Mouse (Mus musculus) lung, postnatal 0 days (tissue): ENCODE results near the gene Fam219b. TPM values are rescaled to one million over a fixed set of nuclear protein-coding genes. Genes with fewer than 3 reads are reported as not detected.

Experiments
- ATAC-seq: fragments of 200-750 bp; cut with Nextera tagmentation; 2 replicates; pipeline ENCODE4 v1.8.0; 2017; ENCODE audit warnings: moderate library complexity
- DNase-seq: peaks from one replicate; pipeline ENCODE4 v3.0.0-alpha.2; 2016; ENCODE audit warnings: low spot score
- H3K27ac ChIP-seq: fragments of 300-500 bp; sonication (generic); 2 replicates; pipeline ENCODE4 v1.5.1; 2014; ENCODE audit warnings: antibody characterized with exemption, mild to moderate bottlenecking, low read length, mixed read lengths
- H3K27me3 ChIP-seq: fragments of 300-500 bp; sonication (generic); replicated peaks from 2 replicates; pipeline ENCODE4 v1.6.1; 2014; ENCODE audit warnings: low read length, mixed read lengths; ENCODE audit not compliant: insufficient read depth
- H3K36me3 ChIP-seq: fragments of 300-500 bp; sonication (generic); 2 replicates; pipeline ENCODE4 v1.6.1; 2014; ENCODE audit warnings: low read length, mixed read lengths; ENCODE audit not compliant: insufficient read depth
- H3K4me1 ChIP-seq: fragments of 300-500 bp; sonication (generic); 2 replicates; pipeline ENCODE4 v1.6.1; 2014; ENCODE audit warnings: antibody characterized with exemption, low read depth, low read length, mixed read lengths; ENCODE audit not compliant: insufficient read depth
- H3K4me2 ChIP-seq: fragments of 300-500 bp; sonication (generic); replicated peaks from 2 replicates; pipeline ENCODE4 v1.6.1; 2014; ENCODE audit warnings: low read depth, mild to moderate bottlenecking, low read length, moderate library complexity, mixed read lengths
- H3K4me3 ChIP-seq: fragments of 300-500 bp; sonication (generic); 2 replicates; pipeline ENCODE4 v1.5.1; 2014; ENCODE audit warnings: low read depth, low read length
- H3K9ac ChIP-seq: fragments of 300-500 bp; sonication (generic); replicated peaks from 2 replicates; pipeline ENCODE4 v1.6.1; 2014; ENCODE audit warnings: low read depth, mild to moderate bottlenecking
- H3K9me3 ChIP-seq: fragments of 300-500 bp; sonication (generic); 2 replicates; pipeline ENCODE4 v1.6.1; 2016; ENCODE audit warnings: low read length, mixed read lengths
- CTCF ChIP-seq: IDR thresholded peaks from 2 replicates; pipeline ENCODE4 v1.5.1; 2016; ENCODE audit warnings: antibody characterized with exemption, mild to moderate bottlenecking
- EP300 ChIP-seq: IDR thresholded peaks from 2 replicates; pipeline ENCODE4 v1.6.1; 2016; ENCODE audit warnings: antibody characterized with exemption, mild to moderate bottlenecking, control low read depth
- WGBS: fragments of 180-500 bp; shearing (Covaris S2); extraction: QIAGEN DNeasy Blood & Tissue Kit; methylation state at CpG from one replicate; pipeline ENCODE4 v1.1.7; 2014; 5-methylcytosine and 5-hydroxymethylcytosine counted together
- polyA plus RNA-seq: library from polyadenylated mRNA; unstranded; fragments of >200 nt; fragmentation: Nextera tagmentation; extraction: Ambion mirVana; gene quantifications from 2 replicates; pipeline ENCODE4 v1.2.1, GENCODE M21; 2015

Fam219b gene
- polyA plus RNA-seq, 1 experiment from 2014 or later, result 13.5 TPM

DNA sequence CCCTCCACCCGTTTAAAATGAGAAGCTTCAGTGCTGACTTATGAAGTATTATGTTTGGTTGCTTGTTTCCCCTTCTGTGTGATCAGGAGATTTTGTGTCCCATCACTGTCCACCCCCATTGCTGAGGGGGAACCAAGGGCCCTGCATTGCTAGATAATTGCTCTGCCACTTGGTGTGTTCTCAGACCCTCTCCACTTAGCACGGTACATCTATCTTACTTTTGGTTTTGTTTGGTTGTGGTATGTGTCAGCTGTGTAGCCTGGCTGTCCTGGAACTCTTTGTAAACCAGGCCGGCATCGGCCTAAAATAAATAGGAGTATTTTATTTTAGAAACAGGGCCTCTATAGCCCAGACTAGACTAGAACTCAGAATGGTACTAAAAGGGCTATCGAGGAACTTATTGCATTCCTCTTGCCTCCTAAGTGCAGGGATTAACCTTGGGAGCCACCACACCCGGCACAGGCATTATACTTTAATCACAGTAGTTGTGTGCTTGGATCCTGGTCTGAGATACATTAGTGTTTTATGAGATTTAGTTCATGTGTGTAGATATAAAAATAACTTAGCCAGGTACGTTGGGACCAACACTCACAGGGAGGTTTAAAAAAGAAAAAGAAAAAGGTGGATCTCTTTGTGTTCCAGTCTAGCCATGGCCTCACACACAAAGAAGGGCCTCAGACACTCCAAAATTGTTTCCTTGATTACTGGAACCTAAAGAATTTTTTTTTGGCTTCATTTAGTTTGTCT is 15.0 kb upstream of the Fam219b start:
- no peaks in the 10 kb centered on the region for H3K27me3 ChIP-seq
- TF ChIP-seq CTCF, result no peak
- TF ChIP-seq EP300, result no peak
- ATAC-seq (no peak), DNase-seq (no peak)
- peak overlapping the region; percentile 90 for H3K4me3 ChIP-seq
- H3K9me3 ChIP-seq, result no peaks in the 10 kb centered on the region
- H3K27ac ChIP-seq, result 0 out of 2 replicates have a peak overlapping the region, but pooled peaks have one; percentile 96
- H3K4me1 ChIP-seq, result peaks cover 7% of the 10 kb centered on the region; the same call in 1 of the 2 replicates
- peak overlapping the region; percentile 91 for H3K9ac ChIP-seq
- WGBS, result 26% methylated on average over 7 of the region's 7 CpGs
- H3K36me3 ChIP-seq, result no peaks in the 10 kb centered on the region
- peak overlapping the region; percentile 67 for H3K4me2 ChIP-seq

DNA sequence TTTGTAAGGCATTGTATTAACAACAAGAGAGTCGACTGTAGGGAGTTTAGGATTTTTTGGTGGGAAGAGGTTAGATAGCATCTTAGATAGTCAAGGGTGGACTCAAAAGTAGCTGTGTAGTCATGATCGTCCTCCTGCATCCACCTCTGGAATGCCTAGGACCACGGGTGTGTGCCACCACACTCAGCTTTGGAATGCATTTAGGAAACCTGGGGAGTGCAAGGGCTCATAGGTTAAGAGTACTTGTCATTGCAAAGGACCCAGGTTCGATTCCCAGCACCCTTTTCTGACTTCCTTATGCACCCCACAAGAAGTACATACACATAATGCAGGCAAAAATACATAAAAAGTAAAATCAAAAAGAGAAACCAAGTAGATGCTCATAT is 14.5 kb upstream of the Fam219b start:
- H3K4me2 ChIP-seq, result no peak overlapping the region
- H3K9me3 ChIP-seq, result no peaks in the 10 kb centered on the region
- H3K27ac ChIP-seq, result no peak overlapping the region
- ATAC-seq (no peak), DNase-seq (no peak)
- TF ChIP-seq CTCF (no peak), EP300 (no peak)
- H3K4me1 ChIP-seq, result peaks cover 7% of the 10 kb centered on the region; the same call in 1 of the 2 replicates
- no peaks in the 10 kb centered on the region for H3K36me3 ChIP-seq
- H3K4me3 ChIP-seq, result no peak overlapping the region
- WGBS, result 45% methylated on average over 4 of the region's 4 CpGs
- H3K27me3 ChIP-seq, result no peaks in the 10 kb centered on the region
- H3K9ac ChIP-seq, result no peak overlapping the region

DNA sequence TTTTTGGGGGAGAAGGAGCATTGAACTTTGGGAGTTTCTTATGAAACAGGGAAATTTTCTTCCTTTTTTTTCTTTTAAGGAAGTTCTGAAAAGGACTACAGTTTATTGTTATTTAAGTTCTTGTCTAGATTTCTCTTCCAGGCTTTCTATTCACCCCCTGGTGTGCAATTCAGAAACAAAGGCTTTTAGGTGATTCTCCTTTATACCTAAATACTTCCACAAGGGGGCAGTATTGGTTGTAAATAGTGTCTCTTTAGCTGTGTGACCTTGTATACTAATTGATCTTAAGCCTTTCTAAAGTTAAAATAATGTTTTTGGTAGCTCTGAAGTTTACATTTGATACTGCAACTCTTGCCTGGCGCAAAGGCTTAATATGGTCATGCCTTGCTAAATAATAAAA is 13.6 kb upstream of the Fam219b start:
- TF ChIP-seq CTCF (peak; percentile 64), EP300 (no peak)
- WGBS, result 87% methylated on average over 1 of the region's 1 CpGs
- Histone ChIP-seq H3K27ac (no peak overlapping the region), H3K36me3 (no peaks in the 10 kb centered on the region), H3K27me3 (no peaks in the 10 kb centered on the region), H3K4me3 (no peak overlapping the region), H3K4me1 (peaks cover 7% of the 10 kb centered on the region; the same call in 1 of the 2 replicates), H3K9me3 (no peaks in the 10 kb centered on the region), H3K9ac (no peak overlapping the region), H3K4me2 (no peak overlapping the region)
- DNase-seq, result peak; percentile 91
- ATAC-seq, result no peak

DNA sequence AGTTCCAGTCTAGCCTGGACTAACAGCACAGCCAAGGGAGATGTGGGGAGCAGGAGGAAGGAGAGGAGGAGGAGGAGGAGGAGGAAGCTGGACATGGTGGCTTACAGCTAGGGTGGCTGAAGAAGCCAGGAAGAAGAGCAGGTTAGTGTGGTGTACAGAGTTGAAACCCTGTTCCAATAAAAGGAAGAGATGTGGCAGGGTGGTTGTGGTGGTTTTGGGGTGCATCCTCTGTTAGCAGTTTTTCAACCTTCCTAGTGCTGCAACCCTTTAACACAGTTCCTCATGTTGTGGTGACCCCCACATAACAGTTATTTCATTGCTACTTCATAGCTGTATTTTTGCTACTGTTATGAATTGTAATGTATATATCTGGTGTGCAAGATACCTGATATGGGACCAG is 12.9 kb upstream of the Fam219b start:
- no peak overlapping the region for H3K9ac ChIP-seq

DNA sequence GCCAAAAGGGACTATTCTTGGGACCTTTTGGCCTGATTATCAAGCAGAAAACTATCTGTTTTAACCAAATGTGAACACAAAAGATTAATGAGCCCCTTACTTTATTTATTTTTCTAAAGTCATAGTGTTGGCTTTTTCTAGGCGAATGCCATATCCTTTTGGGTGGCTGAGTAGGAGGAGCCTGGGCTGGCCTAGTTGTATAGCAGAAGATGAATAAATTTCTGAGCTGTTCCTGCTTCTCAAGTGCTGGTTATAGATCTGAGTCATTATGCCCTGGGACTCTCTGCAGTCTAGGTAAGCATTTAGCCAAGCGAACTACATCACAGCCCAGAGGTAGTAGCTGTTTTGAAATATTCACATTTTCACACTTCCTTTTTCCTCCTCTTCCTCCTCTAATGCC is 11.8 kb upstream of the Fam219b start:
- H3K9ac ChIP-seq, result no peak overlapping the region
- no peaks in the 10 kb centered on the region for H3K9me3 ChIP-seq
- no peak overlapping the region for H3K27ac ChIP-seq
- peaks cover 7% of the 10 kb centered on the region; the same call in 1 of the 2 replicates for H3K4me1 ChIP-seq
- TF ChIP-seq EP300 (no peak), CTCF (no peak)
- DNase-seq (no peak), ATAC-seq (no peak)
- H3K4me2 ChIP-seq, result no peak overlapping the region
- peaks cover 6% of the 10 kb centered on the region; the same call in 1 of the 2 replicates for H3K36me3 ChIP-seq
- H3K4me3 ChIP-seq, result no peak overlapping the region
- WGBS, result 53% methylated on average over 2 of the region's 2 CpGs
- no peaks in the 10 kb centered on the region for H3K27me3 ChIP-seq

More for the DNA sequence above, 12.9 kb upstream of the Fam219b start:
- ATAC-seq (no peak), DNase-seq (no peak)
- H3K27ac ChIP-seq, result no peak overlapping the region
- peaks cover 5% of the 10 kb centered on the region; the same call in 1 of the 2 replicates for H3K36me3 ChIP-seq
- no peak overlapping the region for H3K4me3 ChIP-seq
- H3K27me3 ChIP-seq, result no peaks in the 10 kb centered on the region
- no peaks in the 10 kb centered on the region for H3K9me3 ChIP-seq
- no peak overlapping the region for H3K4me2 ChIP-seq
- H3K4me1 ChIP-seq, result peaks cover 7% of the 10 kb centered on the region; the same call in 1 of the 2 replicates
- TF ChIP-seq EP300, result no peak
- no peak for TF ChIP-seq CTCF

DNA sequence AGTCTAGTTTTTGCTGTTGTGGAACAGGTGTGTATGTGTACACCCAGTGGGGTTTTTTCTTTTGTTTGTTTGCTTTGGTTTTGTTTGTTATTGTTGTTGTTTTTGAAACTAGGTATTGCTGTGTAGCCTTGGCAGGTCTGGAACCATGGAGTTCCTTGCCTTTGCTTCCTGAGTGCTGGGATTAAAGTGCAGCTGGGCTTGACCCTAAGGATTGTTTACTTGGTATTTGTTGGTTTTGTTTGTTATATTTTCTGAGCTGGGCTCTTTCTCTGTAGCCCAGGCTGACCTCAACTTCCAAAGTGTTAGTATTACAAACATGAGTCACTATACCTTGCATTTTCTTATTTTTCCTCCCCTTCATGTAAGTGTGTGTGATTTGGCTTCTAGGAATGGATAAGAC is 10.9 kb upstream of the Fam219b start:
- Histone ChIP-seq H3K4me2 (no peak overlapping the region), H3K27ac (no peak overlapping the region), H3K36me3 (peaks cover 9% of the 10 kb centered on the region; the same call in 1 of the 2 replicates), H3K4me3 (no peak overlapping the region), H3K4me1 (peaks cover 7% of the 10 kb centered on the region; the same call in 1 of the 2 replicates), H3K9me3 (no peaks in the 10 kb centered on the region), H3K27me3 (no peaks in the 10 kb centered on the region), H3K9ac (no peak overlapping the region)
- ATAC-seq (no peak), DNase-seq (no peak)
- TF ChIP-seq EP300 (no peak), CTCF (no peak)
